Mouse (Mus musculus) lung, embryonic 14.5 days (tissue): ENCODE measurements around the gene Dhrs7. TPM values are rescaled to one million over a fixed set of nuclear protein-coding genes. Genes with fewer than 3 reads are reported as not detected.

Experiments
- ATAC-seq: fragments of 200-750 bp; cut with Nextera tagmentation; 2 replicates; pipeline ENCODE4 v1.8.0; 2017; ENCODE audit warnings: mild to moderate bottlenecking, moderate TSS enrichment, moderate library complexity; ENCODE audit not compliant: insufficient read depth
- DNase-seq: peaks from one replicate; pipeline ENCODE4 v3.0.0-alpha.2; 2015
- H3K27ac ChIP-seq: fragments of 300-500 bp; sonication (generic); 2 replicates; pipeline ENCODE4 v1.5.1; 2014; ENCODE audit warnings: low read depth, mild to moderate bottlenecking, moderate library complexity
- H3K27me3 ChIP-seq: fragments of 300-500 bp; sonication (generic); 2 replicates; pipeline ENCODE4 v1.6.1; 2014; ENCODE audit warnings: low read length, control low read depth; ENCODE audit not compliant: insufficient read depth
- H3K36me3 ChIP-seq: fragments of 300-500 bp; sonication (generic); 2 replicates; pipeline ENCODE4 v1.6.1; 2014; ENCODE audit warnings: control low read depth; ENCODE audit not compliant: insufficient read depth
- H3K4me1 ChIP-seq: fragments of 300-500 bp; sonication (generic); 2 replicates; pipeline ENCODE4 v1.6.1; 2014; ENCODE audit warnings: antibody characterized with exemption, control low read depth; ENCODE audit not compliant: insufficient read depth
- H3K4me2 ChIP-seq: fragments of 300-500 bp; sonication (generic); 2 replicates; pipeline ENCODE4 v1.6.1; 2014; ENCODE audit warnings: mild to moderate bottlenecking
- H3K4me3 ChIP-seq: fragments of 300-500 bp; sonication (generic); 2 replicates; pipeline ENCODE4 v1.5.1; 2014; ENCODE audit warnings: low read depth, low read length
- H3K9ac ChIP-seq: fragments of 300-500 bp; sonication (generic); 2 replicates; pipeline ENCODE4 v1.6.1; 2014
- H3K9me3 ChIP-seq: fragments of 300-500 bp; sonication (generic); 2 replicates; pipeline ENCODE4 v1.6.1; 2016; ENCODE audit warnings: low read depth, low read length, control low read depth
- CTCF ChIP-seq: IDR thresholded peaks from 2 replicates; pipeline ENCODE4 v1.5.1; 2016; ENCODE audit warnings: antibody characterized with exemption, low read depth
- WGBS: fragments of 180-500 bp; shearing (Covaris S2); extraction: QIAGEN DNeasy Blood & Tissue Kit; methylation state at CpG from one replicate; pipeline ENCODE4 v1.1.7; 2014; 5-methylcytosine and 5-hydroxymethylcytosine counted together
- polyA plus RNA-seq: library from polyadenylated mRNA; unstranded; fragments of >200 nt; fragmentation: Nextera tagmentation; extraction: Ambion mirVana; gene quantifications from 2 replicates; pipeline ENCODE4 v1.2.1, GENCODE M21; 2014

The Dhrs7 gene
- polyA plus RNA-seq, 1 experiment from 2014 or later: 20.9 TPM

DNA sequence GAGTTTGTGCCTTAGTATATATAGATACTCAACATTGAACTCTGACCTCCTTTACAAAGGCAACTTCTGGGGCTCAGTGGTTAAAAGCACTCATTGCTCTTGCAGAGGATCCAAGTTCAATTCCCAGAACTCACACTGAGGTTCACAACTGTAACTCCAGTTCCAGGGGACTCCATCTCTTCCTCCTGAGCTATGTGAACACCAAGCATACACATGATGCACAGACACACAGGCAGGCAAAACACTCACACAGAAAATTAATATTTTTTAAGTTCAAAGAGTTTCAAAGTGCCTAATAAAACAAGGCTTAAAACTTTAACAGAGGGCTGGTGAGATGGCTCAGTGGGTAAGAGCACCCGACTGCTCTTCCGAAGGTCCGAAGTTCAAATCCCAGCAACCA, 18.9 kb upstream of the Dhrs7 start:
- Histone ChIP-seq H3K27me3 (no peaks in the 10 kb centered on the region), H3K9ac (no peak overlapping the region), H3K4me1 (no peaks in the 10 kb centered on the region), H3K9me3 (no peaks in the 10 kb centered on the region), H3K4me3 (no peak overlapping the region), H3K27ac (no peak overlapping the region), H3K4me2 (no peak overlapping the region), H3K36me3 (no peaks in the 10 kb centered on the region)
- WGBS: 99% methylated on average over 3 of the region's 3 CpGs
- ATAC-seq (no peak), DNase-seq (no peak)
- TF ChIP-seq CTCF: no peak

DNA sequence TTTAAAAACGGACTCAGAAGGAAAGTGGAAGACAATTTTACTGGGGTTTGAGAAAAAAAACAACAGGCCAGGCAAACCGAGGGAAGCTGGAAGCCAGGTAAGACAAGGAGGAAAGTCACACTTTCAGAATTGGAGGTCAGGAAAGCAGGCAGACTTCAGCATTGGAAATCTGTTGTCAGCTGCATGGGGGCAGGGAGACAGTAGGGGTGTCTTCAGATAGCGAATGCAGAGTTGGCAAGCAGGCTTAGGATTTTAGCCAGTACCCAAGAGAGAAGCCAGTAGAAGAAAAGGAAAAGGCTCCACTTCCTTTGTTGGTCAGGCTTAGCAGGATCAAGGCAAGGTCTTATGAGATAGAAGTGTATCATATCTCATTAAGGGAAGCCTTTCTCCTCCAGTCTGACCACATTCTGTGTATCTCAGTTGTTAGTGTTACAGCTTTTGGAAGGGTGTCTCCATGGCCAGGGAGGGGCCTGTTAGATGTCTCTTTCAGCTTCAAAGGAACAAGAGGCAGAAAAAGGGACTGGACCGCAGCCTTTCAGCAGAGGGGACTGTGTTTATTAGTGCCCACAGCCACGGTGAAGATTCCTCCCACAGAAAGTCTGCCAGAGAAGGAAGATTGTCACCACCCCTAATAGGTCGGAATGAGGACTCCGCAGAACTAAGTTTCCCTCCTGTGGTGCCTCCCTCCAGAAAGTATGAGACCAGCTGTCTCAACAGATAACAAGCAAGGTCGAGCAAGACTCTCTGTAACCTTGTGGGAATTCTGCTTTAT, 18.0 kb upstream of the Dhrs7 start:
- H3K4me3 ChIP-seq: no peak overlapping the region
- no peak for TF ChIP-seq CTCF
- no peaks in the 10 kb centered on the region for H3K36me3 ChIP-seq
- 46% methylated on average over 8 of the region's 8 CpGs for WGBS
- no peak overlapping the region for H3K9ac ChIP-seq
- H3K27me3 ChIP-seq: no peaks in the 10 kb centered on the region
- no peaks in the 10 kb centered on the region for H3K9me3 ChIP-seq
- no peak for ATAC-seq
- DNase-seq: no peak
- no peaks in the 10 kb centered on the region for H3K4me1 ChIP-seq
- H3K27ac ChIP-seq: no peak overlapping the region
- no peak overlapping the region for H3K4me2 ChIP-seq

GRCm38 (mm10) chr12:72681919-72682318, 17.2 kb upstream of the Dhrs7 start:
- Histone ChIP-seq H3K36me3 (no peaks in the 10 kb centered on the region), H3K9ac (no peak overlapping the region), H3K27me3 (no peaks in the 10 kb centered on the region), H3K4me1 (no peaks in the 10 kb centered on the region), H3K9me3 (no peaks in the 10 kb centered on the region), H3K27ac (no peak overlapping the region), H3K4me2 (no peak overlapping the region), H3K4me3 (no peak overlapping the region)
- WGBS: 92% methylated on average over 1 of the region's 1 CpGs
- no peak for TF ChIP-seq CTCF
- DNase-seq (no peak), ATAC-seq (no peak)

- TF ChIP-seq CTCF: peak; percentile 31; the same call in 1 of the 2 replicates
- Histone ChIP-seq H3K27ac (no peak overlapping the region), H3K4me2 (no peak overlapping the region), H3K4me1 (no peaks in the 10 kb centered on the region), H3K36me3 (no peaks in the 10 kb centered on the region), H3K27me3 (no peaks in the 10 kb centered on the region), H3K4me3 (no peak overlapping the region), H3K9me3 (no peaks in the 10 kb centered on the region), H3K9ac (no peak overlapping the region)
- ATAC-seq (no peak), DNase-seq (no peak)
- 70% methylated on average over 3 of the region's 3 CpGs for WGBS
Observed at GRCm38 (mm10) chr12:72679635-72680034, 14.9 kb upstream of the Dhrs7 start.

DNA sequence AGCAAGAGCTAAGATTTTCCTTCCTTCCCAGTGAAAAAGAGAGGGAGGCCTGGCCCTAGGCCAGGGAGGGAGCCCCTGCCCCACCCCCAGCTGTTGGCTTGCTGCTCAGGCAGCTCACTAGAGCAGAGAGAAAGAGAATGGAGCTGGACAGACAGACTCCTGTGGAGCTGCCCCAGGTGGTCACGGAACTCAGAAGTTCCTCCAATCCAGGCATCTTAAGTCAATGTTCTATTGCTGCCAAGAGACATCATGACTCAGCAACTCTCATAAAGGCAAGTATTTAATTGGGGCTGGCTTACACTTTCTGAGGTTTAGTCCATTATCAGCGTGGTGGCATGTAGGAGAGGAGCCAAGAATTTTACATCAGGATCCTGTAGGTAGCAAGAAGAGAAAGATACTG, 10.1 kb upstream of the Dhrs7 start:
- no peak for TF ChIP-seq CTCF
- 70% methylated on average over 2 of the region's 2 CpGs for WGBS
- DNase-seq: peak; percentile 16
- Histone ChIP-seq H3K4me1 (no peaks in the 10 kb centered on the region), H3K36me3 (no peaks in the 10 kb centered on the region), H3K27me3 (no peaks in the 10 kb centered on the region), H3K4me3 (no peak overlapping the region), H3K9ac (no peak overlapping the region), H3K9me3 (no peaks in the 10 kb centered on the region), H3K27ac (no peak overlapping the region), H3K4me2 (no peak overlapping the region)
- no peak for ATAC-seq

DNA sequence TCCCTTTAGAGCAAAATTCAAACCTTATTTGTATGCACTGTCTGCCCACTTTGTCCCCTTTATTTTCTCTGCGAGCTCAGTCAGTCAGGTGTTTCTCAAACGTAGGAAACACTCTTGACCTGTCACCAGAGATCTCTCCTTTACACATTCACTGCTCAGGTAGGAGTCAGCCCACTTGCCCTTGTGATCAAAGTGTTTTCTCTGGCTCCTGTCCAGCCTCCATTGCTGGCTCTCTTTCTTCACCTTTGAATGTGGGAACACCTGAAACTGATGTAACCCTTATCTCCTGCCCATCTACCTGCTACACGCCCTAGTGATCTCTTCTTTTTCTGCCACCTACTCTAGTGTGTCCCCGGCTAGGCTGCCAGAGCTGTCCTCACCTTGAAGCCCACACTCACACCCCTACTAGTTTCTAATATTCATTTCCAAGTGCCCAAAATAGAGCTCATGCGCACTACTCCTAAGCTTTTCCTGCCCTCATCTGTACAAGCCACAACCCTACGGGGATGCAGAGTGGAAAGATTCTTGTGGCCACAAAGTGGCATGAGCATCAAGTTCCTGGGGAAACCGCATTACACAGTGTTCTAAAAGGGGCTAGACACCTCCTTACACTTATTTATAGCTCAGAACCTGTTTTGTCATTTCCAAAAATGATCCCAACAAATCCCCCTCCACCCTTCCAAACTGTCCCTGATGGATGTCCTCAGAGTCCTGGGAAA, 9.5 kb upstream of the Dhrs7 start:
- ATAC-seq (no peak), DNase-seq (peak; percentile 23)
- WGBS: 65% methylated on average over 7 of the region's 7 CpGs
- H3K4me2 ChIP-seq: no peak overlapping the region
- no peaks in the 10 kb centered on the region for H3K4me1 ChIP-seq
- TF ChIP-seq CTCF: no peak
- H3K27ac ChIP-seq: no peak overlapping the region
- H3K9ac ChIP-seq: no peak overlapping the region
- H3K36me3 ChIP-seq: no peaks in the 10 kb centered on the region
- H3K9me3 ChIP-seq: no peaks in the 10 kb centered on the region
- no peak overlapping the region for H3K4me3 ChIP-seq
- H3K27me3 ChIP-seq: no peaks in the 10 kb centered on the region

DNA sequence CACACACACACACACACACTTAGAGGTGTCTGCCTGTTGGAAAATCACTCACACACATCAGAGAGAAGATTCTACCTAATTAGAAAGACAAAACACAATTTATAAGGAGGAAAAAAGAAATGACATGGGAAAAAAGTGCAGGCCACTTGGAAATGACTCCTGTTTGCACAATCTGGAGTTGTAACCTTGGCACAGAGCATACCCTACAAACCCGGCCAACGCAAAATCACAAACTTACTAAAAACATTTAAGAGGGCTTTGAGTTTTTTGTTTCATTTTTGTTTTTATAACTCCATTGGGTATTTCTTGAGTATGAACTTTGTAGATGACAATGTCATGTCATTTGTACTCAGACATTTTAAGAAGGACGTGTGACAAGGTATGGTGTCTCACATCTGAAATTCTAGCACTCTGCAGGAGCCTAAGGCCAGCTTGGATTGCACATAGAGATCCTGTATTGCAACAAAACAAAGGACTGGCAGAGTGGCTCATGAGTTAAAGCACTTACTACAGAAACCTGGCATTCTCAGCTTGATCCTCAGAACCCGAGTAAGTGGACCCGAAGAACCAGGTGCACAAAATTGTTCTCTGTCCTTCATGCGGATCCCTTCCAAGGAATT, 6.9 kb upstream of the Dhrs7 start:
- Histone ChIP-seq H3K4me1 (no peaks in the 10 kb centered on the region), H3K4me3 (no peak overlapping the region), H3K9ac (no peak overlapping the region), H3K36me3 (no peaks in the 10 kb centered on the region), H3K4me2 (no peak overlapping the region), H3K9me3 (no peaks in the 10 kb centered on the region), H3K27ac (no peak overlapping the region), H3K27me3 (no peaks in the 10 kb centered on the region)
- ATAC-seq: no peak
- no peak for DNase-seq
- TF ChIP-seq CTCF: no peak
- WGBS: 85% methylated on average over 6 of the region's 6 CpGs
